Mouse (Mus musculus) liver, postnatal 0 days (tissue): Measurements from ENCODE around the gene Gm20388.

Experiments
- CTCF ChIP-seq: sonication (generic); IDR thresholded peaks from 2 replicates; pipeline ENCODE4 v1.5.1; 2016; ENCODE audit warnings: antibody characterized with exemption, low read depth
- EP300 ChIP-seq: IDR thresholded peaks from 2 replicates; pipeline ENCODE4 v1.6.1; 2016; ENCODE audit warnings: antibody characterized with exemption, low read depth, mild to moderate bottlenecking

- no peak for TF ChIP-seq CTCF
- no peak for TF ChIP-seq EP300
These were observed 1208.2 kb downstream of the Gm20388 start for GRCm38 (mm10) chr8:121118634-121119420.
